Mouse (Mus musculus): ENCODE results near the gene Eef1b2.

DNA sequence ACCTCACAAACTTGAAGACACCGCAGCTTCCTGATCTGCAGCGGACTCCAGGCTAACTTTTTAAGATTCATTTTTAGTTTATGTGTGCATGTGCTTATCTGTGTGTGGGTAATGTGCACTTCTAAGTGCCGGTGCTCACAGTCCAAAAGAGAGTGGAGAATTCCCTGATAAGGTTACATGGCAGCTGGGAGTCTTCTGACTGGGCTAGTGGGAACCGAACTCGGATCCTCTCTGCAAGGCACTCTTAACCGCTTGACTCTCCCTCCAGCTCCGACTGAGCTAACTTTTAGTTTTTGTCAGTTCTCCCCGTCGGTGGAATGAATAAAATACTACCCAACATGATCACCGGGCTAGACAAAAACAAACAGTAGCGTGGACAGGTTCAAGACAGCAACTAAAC lies 772 bp upstream of the Eef1b2 start:
- TF ChIP-seq CTCF (IDR thresholded peaks at IDR 0.05; ENCODE audit: low read depth, low read length) (no peak), GATA1 (IDR thresholded peaks at IDR 0.05; ENCODE audit: borderline replicate concordance, low read length) (no peak), TAL1 (conservative IDR thresholded peaks at IDR 0.05; ENCODE audit: low read depth, low read length) (no peak)
